Mouse (Mus musculus): ENCODE data around the gene Slc30a3.

- no peak for TF ChIP-seq CTCF (IDR thresholded peaks at IDR 0.05; ENCODE audit: borderline replicate concordance, insufficient read depth, low read length)
- TF ChIP-seq POLR2A (IDR thresholded peaks at IDR 0.05; ENCODE audit: low read depth, low read length) = no peak
Measured at GRCm38 (mm10) chr5:31095711-31096480, 12.1 kb downstream of the Slc30a3 start.

Data from embryonic fibroblast, embryonic 13.5 days (primary cell).